Mouse (Mus musculus) lung, adult 2 months (tissue): Measurements from ENCODE around the gene Mertk.

Experiments used
- CTCF ChIP-seq: fragments of 200-500 bp; IDR thresholded peaks from 2 replicates; pipeline ENCODE4 v1.5.1; 2011; ENCODE audit warnings: mild to moderate bottlenecking, low read length, control low read depth; ENCODE audit not compliant: insufficient read depth
- POLR2A ChIP-seq: fragments of 200-500 bp; IDR thresholded peaks from 2 replicates; pipeline ENCODE4 v1.6.1; 2011; ENCODE audit warnings: low read depth, mild to moderate bottlenecking, control low read depth, low read length, borderline replicate concordance; ENCODE audit errors: extremely low read depth

DNA sequence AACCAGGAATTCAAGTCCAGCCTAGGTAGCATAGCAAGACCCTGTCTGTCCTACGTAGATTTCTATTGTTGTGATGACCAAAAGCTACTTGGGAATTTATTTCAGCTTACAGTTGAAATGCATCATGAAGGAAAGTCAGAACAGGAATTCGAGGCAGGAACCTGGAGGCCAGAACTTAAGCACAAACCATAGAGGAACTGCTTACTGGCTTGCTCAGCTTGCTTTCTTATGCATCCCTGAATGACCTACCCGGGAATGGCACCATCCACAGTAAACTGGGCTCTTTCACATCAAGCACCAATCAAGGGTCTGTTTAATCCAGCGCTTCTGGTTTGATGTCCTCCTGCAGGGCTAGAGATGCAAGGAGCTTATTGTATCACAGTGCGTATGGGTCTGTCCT lies 1.2 kb upstream of the Mertk start:
- TF ChIP-seq CTCF (no peak), POLR2A (no peak)
